Mouse (Mus musculus) testis, postnatal 10 days (tissue): ENCODE data around the gene Ppdpf.
A peak's percentile ranks its signal among the peaks of the same experiment; 100 is the strongest.

Experiments used
- DNase-seq: peaks from one replicate; pipeline ENCODE4 v3.0.0; 2021; ENCODE audit warnings: low spot score

The Ppdpf gene

GRCm38 (mm10) chr2:181187121-181188000 is at the start of gene Ppdpf:
TSS of gene Ppdpf (plus strand) at chr2:181187247.
- peak; percentile 91 for DNase-seq

GRCm38 (mm10) chr2:181139641-181140193 is 47.3 kb upstream of the Ppdpf start:
- no peak for DNase-seq

- DNase-seq: no peak
Observed at GRCm38 (mm10) chr2:181142703-181143135, 44.3 kb upstream of the Ppdpf start.

GRCm38 (mm10) chr2:181143509-181144276 is 43.4 kb upstream of the Ppdpf start:
- DNase-seq: no peak

- no peak for DNase-seq
Observed at GRCm38 (mm10) chr2:181144675-181145074, 42.4 kb upstream of the Ppdpf start.

- no peak for DNase-seq
Observed at GRCm38 (mm10) chr2:181146976-181147545, 40.0 kb upstream of the Ppdpf start.

GRCm38 (mm10) chr2:181147546-181148317 is 39.3 kb upstream of the Ppdpf start:
- DNase-seq: no peak

- no peak for DNase-seq
Observed at GRCm38 (mm10) chr2:181148318-181148955, 38.6 kb upstream of the Ppdpf start.

GRCm38 (mm10) chr2:181150281-181150680 is 36.8 kb upstream of the Ppdpf start:
- no peak for DNase-seq

GRCm38 (mm10) chr2:181152701-181153100 is 34.3 kb upstream of the Ppdpf start:
- no peak for DNase-seq

- no peak for DNase-seq
Observed at GRCm38 (mm10) chr2:181153131-181153530, 33.9 kb upstream of the Ppdpf start.

GRCm38 (mm10) chr2:181153837-181154236 is 33.2 kb upstream of the Ppdpf start:
- DNase-seq: peak; percentile 51

GRCm38 (mm10) chr2:181154361-181154760 is 32.7 kb upstream of the Ppdpf start:
- DNase-seq: no peak

GRCm38 (mm10) chr2:181154831-181155415 is 32.1 kb upstream of the Ppdpf start:
- no peak for DNase-seq

GRCm38 (mm10) chr2:181155801-181156200 is 31.2 kb upstream of the Ppdpf start:
- DNase-seq: no peak

- DNase-seq: no peak
Observed at GRCm38 (mm10) chr2:181156248-181157121, 30.6 kb upstream of the Ppdpf start, which contains the start of gene Eef1a2. TSS of gene Eef1a2 (minus strand) at chr2:181157014.

- DNase-seq: no peak
Observed at GRCm38 (mm10) chr2:181157180-181157579, 29.9 kb upstream of the Ppdpf start.

GRCm38 (mm10) chr2:181157716-181158302 is 29.2 kb upstream of the Ppdpf start:
- DNase-seq: no peak

- DNase-seq: no peak
Observed at GRCm38 (mm10) chr2:181158471-181158870, 28.6 kb upstream of the Ppdpf start.
